Mouse (Mus musculus) spleen, postnatal 36 days (tissue): ENCODE measurements around the gene Ffar2.

ENCODE experiments used
- DNase-seq, 2 experiments: peaks; one replicate each; pipeline ENCODE4 v3.0.0; 2022; ENCODE audit warnings: low spot score in 2 of 2, mixed read lengths in 1 of 2

Gene Ffar2

GRCm38 (mm10) chr7:30821532-30821931 lies 2.0 kb downstream of the Ffar2 start:
- DNase-seq: no peak

GRCm38 (mm10) chr7:30820854-30821445 lies 2.6 kb downstream of the Ffar2 start:
- DNase-seq: peak in 1 of 2 experiments; percentile 15

- DNase-seq: peak; percentile 31 to 38
These were observed 3.4 kb downstream of the Ffar2 start for GRCm38 (mm10) chr7:30820131-30820530.

- DNase-seq: peak in 1 of 2 experiments; percentile 29
These were observed 11.2 kb downstream of the Ffar2 start for GRCm38 (mm10) chr7:30812291-30812807.

- DNase-seq: peak in 1 of 2 experiments; percentile 15
These were observed 11.8 kb downstream of the Ffar2 start for GRCm38 (mm10) chr7:30811757-30812290.

- DNase-seq: no peak
These were observed 13.3 kb downstream of the Ffar2 start for GRCm38 (mm10) chr7:30810319-30810718.

- DNase-seq: peak; percentile 71 to 80
These were observed 17.7 kb downstream of the Ffar2 start for GRCm38 (mm10) chr7:30805924-30806323.

- no peak for DNase-seq
These were observed 19.4 kb downstream of the Ffar2 start for GRCm38 (mm10) chr7:30804026-30804715.

- DNase-seq: no peak
These were observed 20.3 kb downstream of the Ffar2 start for GRCm38 (mm10) chr7:30803256-30803655.

GRCm38 (mm10) chr7:30800653-30801052 lies 22.9 kb downstream of the Ffar2 start:
- DNase-seq: no peak

- DNase-seq: no peak
These were observed 26.8 kb downstream of the Ffar2 start for GRCm38 (mm10) chr7:30796790-30797189.

GRCm38 (mm10) chr7:30794921-30795320 lies 28.7 kb downstream of the Ffar2 start:
- no peak for DNase-seq

- no peak for DNase-seq
These were observed 31.7 kb downstream of the Ffar2 start for GRCm38 (mm10) chr7:30791921-30792320.

- no peak for DNase-seq
These were observed 33.4 kb downstream of the Ffar2 start for GRCm38 (mm10) chr7:30790141-30790540.

- DNase-seq: no peak
These were observed 36.1 kb downstream of the Ffar2 start, which contains the start of gene Krtdap for GRCm38 (mm10) chr7:30787377-30788022. Krtdap (plus strand) TSS chr7:30787896.

- no peak for DNase-seq
These were observed 37.6 kb downstream of the Ffar2 start for GRCm38 (mm10) chr7:30785721-30786546.

- DNase-seq: no peak
These were observed 38.4 kb downstream of the Ffar2 start for GRCm38 (mm10) chr7:30785154-30785553.

GRCm38 (mm10) chr7:30782658-30783057 lies 40.9 kb downstream of the Ffar2 start:
- no peak for DNase-seq

- peak in 1 of 2 experiments; percentile 15 for DNase-seq
These were observed 41.8 kb downstream of the Ffar2 start for GRCm38 (mm10) chr7:30781792-30782191.

GRCm38 (mm10) chr7:30777911-30778310 lies 45.7 kb downstream of the Ffar2 start:
- no peak for DNase-seq

- no peak for DNase-seq
These were observed 46.4 kb downstream of the Ffar2 start for GRCm38 (mm10) chr7:30777081-30777579.
